Mouse (Mus musculus) stomach, embryonic 14.5 days (tissue): ENCODE measurements around the gene Arl10. TPM values are rescaled to one million over a fixed set of nuclear protein-coding genes. Genes with fewer than 3 reads are reported as not detected.
A peak's percentile ranks its signal among the peaks of the same experiment; 100 is the strongest.
"Not testable (repeated sequence)": the region's sequence is repeated elsewhere in the genome, so short reads cannot be mapped to it uniquely, and the experiment has no call there.

Source experiments
- ATAC-seq: fragments of 200-750 bp; cut with Nextera tagmentation; 2 replicates; pipeline ENCODE4 v1.8.0; 2017; ENCODE audit warnings: low read depth, moderate TSS enrichment; ENCODE audit not compliant: insufficient number of reproducible peaks, insufficient read depth, low FRiP score
- H3K27ac ChIP-seq: fragments of 300-500 bp; sonication (generic); 2 replicates; pipeline ENCODE4 v1.5.1; 2014; ENCODE audit warnings: mild to moderate bottlenecking, low read length, moderate library complexity, mixed read lengths
- H3K27me3 ChIP-seq: fragments of 300-500 bp; sonication (generic); 2 replicates; pipeline ENCODE4 v1.6.1; 2014; ENCODE audit warnings: low read length, control low read depth, mixed read lengths; ENCODE audit not compliant: control insufficient read depth, insufficient read depth
- H3K36me3 ChIP-seq: fragments of 300-500 bp; sonication (generic); 2 replicates; pipeline ENCODE4 v1.6.1; 2014; ENCODE audit warnings: mild to moderate bottlenecking, control low read depth, low read length, moderate library complexity, mixed read lengths; ENCODE audit not compliant: control insufficient read depth, insufficient read depth
- H3K4me1 ChIP-seq: fragments of 300-500 bp; sonication (generic); 2 replicates; pipeline ENCODE4 v1.6.1; 2014; ENCODE audit warnings: low read length, control low read depth, mixed read lengths; ENCODE audit not compliant: control insufficient read depth, insufficient read depth
- H3K4me2 ChIP-seq: fragments of 300-500 bp; sonication (generic); replicated peaks from 2 replicates; pipeline ENCODE4 v1.6.1; 2014; ENCODE audit warnings: low read depth, low read length, control low read depth
- H3K4me3 ChIP-seq: fragments of 300-500 bp; sonication (generic); 2 replicates; pipeline ENCODE4 v1.5.1; 2014; ENCODE audit warnings: low read depth, low read length, control low read depth
- H3K9ac ChIP-seq: fragments of 300-500 bp; sonication (generic); replicated peaks from 2 replicates; pipeline ENCODE4 v1.6.1; 2014; ENCODE audit warnings: low read depth, mild to moderate bottlenecking, control low read depth, low read length, moderate library complexity, mixed read lengths
- H3K9me3 ChIP-seq: fragments of 300-500 bp; sonication (generic); 2 replicates; pipeline ENCODE4 v1.6.1; 2016; ENCODE audit warnings: low read depth, low read length, control low read depth; ENCODE audit not compliant: control insufficient read depth
- WGBS: fragments of 180-500 bp; shearing (Covaris S2); extraction: QIAGEN DNeasy Blood & Tissue Kit; methylation state at CpG from one replicate; pipeline ENCODE4 v1.1.7; 2014; 5-methylcytosine and 5-hydroxymethylcytosine counted together
- microRNA-seq: library from miRNA; unstranded; fragments of <30 nt; microRNA quantifications from one replicate; pipeline ENCODE4, GENCODE M21; 2016
- polyA plus RNA-seq: library from polyadenylated mRNA; unstranded; fragments of >200 nt; fragmentation: Nextera tagmentation; extraction: Ambion mirVana; gene quantifications from 2 replicates; pipeline ENCODE4 v1.2.1, GENCODE M21; 2014

Arl10 gene
- polyA plus RNA-seq, 1 experiment from 2014 or later, result 28.9 TPM

DNA sequence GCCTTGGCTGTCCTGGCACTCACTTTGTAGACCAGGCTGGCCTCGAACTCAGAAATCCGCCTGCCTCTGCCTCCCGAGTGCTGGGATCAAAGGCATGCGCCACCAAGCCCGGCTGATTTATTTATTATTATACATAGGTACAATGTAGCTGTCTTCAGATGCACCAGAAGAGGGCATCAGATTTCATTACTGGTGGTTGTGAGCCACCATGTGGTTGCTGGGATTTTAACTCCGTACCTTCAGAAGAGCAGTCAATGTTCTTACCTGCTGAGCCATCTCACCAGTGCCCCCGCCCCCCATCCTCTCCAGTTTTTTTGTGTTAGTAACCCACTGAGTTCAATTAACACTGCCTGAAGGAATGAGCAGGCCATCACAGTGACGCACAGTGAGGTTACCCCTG lies 38.3 kb downstream of the Arl10 start:
- not testable (repeated sequence) for ATAC-seq, H3K36me3 ChIP-seq
- WGBS, result 81% methylated on average over 8 of the region's 8 CpGs

DNA sequence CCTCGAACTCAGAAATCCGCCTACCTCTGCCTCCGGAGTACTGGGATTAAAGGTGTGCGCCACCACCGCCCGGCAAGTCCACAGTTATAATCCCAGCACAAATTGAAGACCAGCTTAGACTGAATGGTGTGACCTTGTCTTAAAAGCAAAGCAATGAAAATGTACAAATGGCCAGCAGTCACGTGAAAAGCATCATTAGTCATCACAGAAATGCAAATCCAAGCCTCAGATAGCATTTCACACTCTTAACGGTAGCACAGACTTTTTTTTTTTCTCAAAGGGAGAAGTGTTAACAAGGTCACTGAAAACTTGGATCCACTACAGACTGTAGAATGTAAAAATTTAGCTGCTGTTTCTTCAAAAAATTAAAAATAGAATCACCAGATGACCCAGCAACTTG lies 41.5 kb downstream of the Arl10 start:
- ATAC-seq, result no peak
- Histone ChIP-seq H3K9me3 (no peaks in the 10 kb centered on the region), H3K4me1 (no peaks in the 10 kb centered on the region), H3K27me3 (no peaks in the 10 kb centered on the region), H3K9ac (no peak overlapping the region), H3K4me2 (no peak overlapping the region), H3K27ac (no peak overlapping the region), H3K4me3 (no peak overlapping the region), H3K36me3 (no peaks in the 10 kb centered on the region)
- 73% methylated on average over 8 of the region's 8 CpGs for WGBS

More for the DNA sequence above, 38.3 kb downstream of the Arl10 start:
- not testable (repeated sequence) for H3K9me3 ChIP-seq, H3K4me1 ChIP-seq, H3K4me2 ChIP-seq, H3K27me3 ChIP-seq, H3K4me3 ChIP-seq, H3K9ac ChIP-seq, H3K27ac ChIP-seq

DNA sequence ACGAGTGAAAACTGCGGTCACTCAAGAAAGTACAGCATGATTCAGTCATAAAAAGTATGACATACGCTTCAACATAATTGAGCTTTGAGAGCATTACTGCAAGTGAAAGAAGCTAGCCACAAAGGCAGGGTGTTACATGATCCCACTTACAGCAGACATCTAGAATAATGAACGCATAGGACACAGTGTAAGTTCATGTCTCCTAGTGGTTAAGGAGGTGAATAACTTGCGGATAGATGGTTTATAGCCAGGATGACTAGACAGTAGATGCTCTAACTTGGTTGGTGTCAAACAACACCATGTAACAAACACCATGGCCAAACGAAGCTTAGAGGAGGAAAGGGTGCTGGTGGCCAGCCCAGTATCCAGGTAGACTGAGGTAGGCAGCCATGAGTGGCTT lies 42.2 kb downstream of the Arl10 start:
- no peak overlapping the region for H3K4me3 ChIP-seq
- 64% methylated on average over 6 of the region's 6 CpGs for WGBS
- no peaks in the 10 kb centered on the region for H3K4me1 ChIP-seq
- no peak overlapping the region for H3K9ac ChIP-seq
- no peaks in the 10 kb centered on the region for H3K36me3 ChIP-seq
- no peak overlapping the region for H3K4me2 ChIP-seq
- no peak overlapping the region for H3K27ac ChIP-seq
- H3K9me3 ChIP-seq, result no peaks in the 10 kb centered on the region
- ATAC-seq, result no peak
- H3K27me3 ChIP-seq, result no peaks in the 10 kb centered on the region

DNA sequence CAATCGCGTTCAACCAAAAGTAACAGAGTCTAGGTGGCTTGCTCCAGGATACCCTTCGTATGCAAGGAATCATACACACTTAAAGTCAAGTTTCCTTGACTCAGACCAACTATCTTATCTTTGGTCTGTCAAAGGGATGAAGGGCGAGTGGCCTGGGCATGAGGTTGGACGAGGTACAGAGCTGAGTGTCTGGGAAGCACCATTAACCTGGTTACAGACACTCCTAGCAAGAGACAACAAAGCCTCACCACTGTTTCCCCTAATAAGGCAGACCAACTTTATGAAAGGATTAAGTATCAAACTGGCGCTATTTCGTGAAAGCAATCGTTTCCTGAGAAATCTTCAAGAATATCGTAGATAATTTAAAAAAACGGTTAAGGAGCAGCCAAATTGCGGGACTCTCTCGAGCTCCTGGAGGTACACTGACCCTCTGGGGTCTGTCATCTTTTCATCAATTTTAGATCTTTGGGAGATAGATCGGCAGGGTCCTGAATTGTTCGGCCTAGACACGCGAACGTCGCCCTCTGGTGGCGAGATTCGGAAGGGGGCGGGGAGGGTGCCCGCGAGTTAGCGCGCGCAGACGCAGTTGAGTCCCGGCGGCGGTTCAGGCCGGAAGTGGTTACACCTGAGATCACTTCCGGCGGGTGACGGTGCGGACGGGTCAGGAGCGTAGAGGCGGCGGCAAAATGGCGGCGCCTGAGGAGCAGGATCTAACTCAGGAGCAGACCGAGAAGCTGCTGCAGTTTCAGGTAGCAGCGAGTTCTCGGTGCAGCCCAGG lies 46.5 kb downstream of the Arl10 start, which contains the start of gene Faf2:
Gene Faf2 (plus strand): TSS at position 630 of the 778 bp plus-strand sequence.
- WGBS, result 11% methylated on average over 43 of the region's 44 CpGs
- H3K4me3 ChIP-seq, result peak within 1 kb of the TSS; percentile 96

DNA sequence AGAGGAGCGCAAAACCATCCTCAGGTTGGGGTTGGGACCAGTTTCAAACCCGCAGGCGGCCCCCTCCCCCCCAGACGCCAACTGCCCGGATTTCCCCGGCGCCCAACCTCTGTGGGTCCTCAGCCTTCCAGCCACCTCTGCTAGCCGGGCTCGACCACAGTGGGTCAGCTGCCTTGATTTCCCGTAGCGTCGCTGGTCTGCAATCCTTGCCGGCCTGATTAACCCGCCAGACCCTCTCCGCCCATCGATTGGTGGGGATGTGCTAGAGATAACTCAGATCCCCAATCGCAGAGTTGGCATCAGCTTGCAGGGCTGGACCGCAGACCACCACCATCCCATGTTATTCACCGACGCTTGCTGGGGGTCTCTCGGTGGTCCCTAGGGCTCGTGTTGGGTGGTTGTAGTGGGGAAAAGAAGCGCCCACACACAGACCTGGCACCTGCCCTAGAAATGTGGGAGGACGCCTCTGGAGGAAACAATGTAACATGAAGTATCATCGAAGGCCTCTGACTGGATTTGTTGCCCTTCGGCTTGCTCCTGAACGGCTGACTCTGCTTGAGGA lies 47.2 kb downstream of the Arl10 start:
- Histone ChIP-seq H3K9ac (peak overlapping the region; percentile 87), H3K27ac (peak overlapping the region; percentile 82), H3K4me1 (peaks cover 14% of the 10 kb centered on the region; the same call in 1 of the 2 replicates), H3K4me2 (peak overlapping the region; percentile 92), H3K9me3 (no peaks in the 10 kb centered on the region), H3K36me3 (no peaks in the 10 kb centered on the region), H3K4me3 (peak overlapping the region; percentile 96), H3K27me3 (no peaks in the 10 kb centered on the region)
- WGBS, result under 1% methylated on average over 27 of the region's 27 CpGs
- ATAC-seq, result peak; percentile 73; the same call in 1 of the 2 replicates

More for the DNA sequence above, 46.5 kb downstream of the Arl10 start, which contains the start of gene Faf2:
- H3K4me2 ChIP-seq, result peak within 1 kb of the TSS; percentile 92
- peak; percentile 98 for ATAC-seq
- H3K9me3 ChIP-seq, result no peaks in the 10 kb centered on the region
- peak within 1 kb of the TSS; percentile 82 for H3K27ac ChIP-seq
- H3K36me3 ChIP-seq, result no peaks in the 10 kb centered on the region
- peaks cover 14% of the 10 kb centered on the region; the same call in 1 of the 2 replicates for H3K4me1 ChIP-seq
- H3K27me3 ChIP-seq, result no peaks in the 10 kb centered on the region
- H3K9ac ChIP-seq, result peak within 1 kb of the TSS; percentile 87

DNA sequence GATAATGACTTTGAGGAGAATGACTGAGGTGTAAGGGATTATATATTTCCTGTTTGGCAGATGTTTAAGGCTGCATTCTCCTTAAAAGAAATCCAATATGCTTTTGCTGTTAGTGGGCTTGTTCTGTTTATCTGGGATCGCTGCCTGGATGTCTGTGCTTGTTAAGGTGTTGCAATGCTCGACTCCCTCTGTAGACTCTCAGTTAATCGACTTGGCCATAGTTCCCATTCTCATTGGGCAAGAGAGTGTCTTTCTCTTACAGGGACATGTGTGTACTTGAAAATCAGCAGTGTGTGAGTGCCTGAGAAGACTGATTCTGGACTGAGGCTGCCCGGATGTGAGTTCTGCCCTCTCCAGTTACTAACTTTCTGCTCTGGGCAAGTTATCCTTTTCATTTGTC lies 54.3 kb downstream of the Arl10 start:
- no peaks in the 10 kb centered on the region for H3K27me3 ChIP-seq
- peaks cover 4% of the 10 kb centered on the region; the same call in 1 of the 2 replicates for H3K36me3 ChIP-seq
- H3K4me2 ChIP-seq, result no peak overlapping the region
- H3K9me3 ChIP-seq, result no peaks in the 10 kb centered on the region
- no peak overlapping the region for H3K9ac ChIP-seq
- no peak for ATAC-seq
- WGBS, result 85% methylated on average over 4 of the region's 4 CpGs
- no peak overlapping the region for H3K4me3 ChIP-seq
- no peaks in the 10 kb centered on the region for H3K4me1 ChIP-seq
- no peak overlapping the region for H3K27ac ChIP-seq

Small RNA genes lying within 50 kb of the gene (microRNA-seq; reads per million reads assigned to microRNA genes)
- not detected for gene Gm24195

Other genes starting within 250 kb of the Arl10 start
- gene Cplx2, start 203.7 kb upstream of the Arl10 start, polyA plus RNA-seq, result 7.7 and 8.7 TPM in 2 replicates
- gene Thoc3, start 106.2 kb upstream of the Arl10 start, polyA plus RNA-seq, result 132 and 150 TPM in 2 replicates
- 15.6 and 16.6 TPM in 2 replicates for gene Simc1, start 71.2 kb upstream of the Arl10 start, polyA plus RNA-seq
- 129 and 138 TPM in 2 replicates for gene 4833439L19Rik, start 9.6 kb upstream of the Arl10 start, polyA plus RNA-seq
- 76.2 and 87.5 TPM in 2 replicates for gene Nop16, start 15.1 kb downstream of the Arl10 start, polyA plus RNA-seq
- gene Higd2a, start 15.2 kb downstream of the Arl10 start, polyA plus RNA-seq, result 205 and 233 TPM in 2 replicates
- 40.3 and 45.6 TPM in 2 replicates for gene Cltb, start 36.3 kb downstream of the Arl10 start, polyA plus RNA-seq
- gene Faf2, start 46.8 kb downstream of the Arl10 start, polyA plus RNA-seq, result 120 and 131 TPM in 2 replicates
- gene Rnf44, start 118.9 kb downstream of the Arl10 start, polyA plus RNA-seq, result 71.7 and 83.9 TPM in 2 replicates
- gene Cdhr2, start 126.4 kb downstream of the Arl10 start, polyA plus RNA-seq, result 1.00 and 1.1 TPM in 2 replicates
- gene Gprin1, start 174.9 kb downstream of the Arl10 start, polyA plus RNA-seq, result 0.65 and 0.90 TPM in 2 replicates
- gene Sncb, start 191.6 kb downstream of the Arl10 start, polyA plus RNA-seq, result 0.59 and 0.74 TPM in 2 replicates
- not detected in 2 replicates for gene Eif4e1b, start 209.0 kb downstream of the Arl10 start, polyA plus RNA-seq
- gene Tspan17, start 214.4 kb downstream of the Arl10 start, polyA plus RNA-seq, result 7.8 and 11.6 TPM in 2 replicates